Mouse (Mus musculus) bone marrow, adult 2 months (tissue): ENCODE measurements around the gene Myo9b. TPM values are rescaled to one million over a fixed set of nuclear protein-coding genes. Genes with fewer than 3 reads are reported as not detected.
A peak's percentile ranks its signal among the peaks of the same experiment; 100 is the strongest.
"Not testable (repeated sequence)": the region's sequence is repeated elsewhere in the genome, so short reads cannot be mapped to it uniquely, and the experiment has no call there.

Experiments
- H3K27ac ChIP-seq: fragments of 200-500 bp; 2 replicates; pipeline ENCODE4 v1.5.1; 2012; ENCODE audit warnings: low read depth, mild to moderate bottlenecking, control low read depth, inconsistent platforms, low read length; ENCODE audit not compliant: control insufficient read depth, poor library complexity, insufficient read depth
- H3K4me1 ChIP-seq: fragments of 200-500 bp; 2 replicates; pipeline ENCODE4 v1.6.1; 2011; ENCODE audit warnings: low read length; ENCODE audit not compliant: control insufficient read depth, insufficient read depth
- H3K4me3 ChIP-seq: fragments of 200-500 bp; replicated peaks from 2 replicates; pipeline ENCODE3; 2011; ENCODE audit warnings: mild to moderate bottlenecking, low read depth, low read length, control low read depth; ENCODE audit not compliant: control insufficient read depth
- CTCF ChIP-seq: fragments of 200-500 bp; IDR thresholded peaks from 2 replicates; pipeline ENCODE4 v1.5.1; 2011; ENCODE audit warnings: low read length, control low read depth; ENCODE audit not compliant: control insufficient read depth, insufficient read depth
- POLR2A ChIP-seq: fragments of 200-500 bp; IDR thresholded peaks from 2 replicates; pipeline ENCODE4 v1.6.1; 2011; ENCODE audit warnings: low read depth, mild to moderate bottlenecking, control low read depth, low read length, borderline replicate concordance; ENCODE audit not compliant: control insufficient read depth
- WGBS: fragments of 180-500 bp; shearing (Covaris S2); methylation state at CpG from one replicate; pipeline ENCODE4 v1.1.7; 2018; 5-methylcytosine and 5-hydroxymethylcytosine counted together
- polyA plus RNA-seq: library from polyadenylated mRNA; stranded (reverse); fragments of >200 nt; gene quantifications from 2 replicates; pipeline ENCODE4 v1.2.4, GENCODE M21; 2011; ENCODE audit warnings: low replicate concordance; ENCODE audit not compliant: missing spikeins, insufficient read depth, insufficient read length

The Myo9b gene
- polyA plus RNA-seq = 30.4 and 64.6 TPM in 2 replicates

DNA sequence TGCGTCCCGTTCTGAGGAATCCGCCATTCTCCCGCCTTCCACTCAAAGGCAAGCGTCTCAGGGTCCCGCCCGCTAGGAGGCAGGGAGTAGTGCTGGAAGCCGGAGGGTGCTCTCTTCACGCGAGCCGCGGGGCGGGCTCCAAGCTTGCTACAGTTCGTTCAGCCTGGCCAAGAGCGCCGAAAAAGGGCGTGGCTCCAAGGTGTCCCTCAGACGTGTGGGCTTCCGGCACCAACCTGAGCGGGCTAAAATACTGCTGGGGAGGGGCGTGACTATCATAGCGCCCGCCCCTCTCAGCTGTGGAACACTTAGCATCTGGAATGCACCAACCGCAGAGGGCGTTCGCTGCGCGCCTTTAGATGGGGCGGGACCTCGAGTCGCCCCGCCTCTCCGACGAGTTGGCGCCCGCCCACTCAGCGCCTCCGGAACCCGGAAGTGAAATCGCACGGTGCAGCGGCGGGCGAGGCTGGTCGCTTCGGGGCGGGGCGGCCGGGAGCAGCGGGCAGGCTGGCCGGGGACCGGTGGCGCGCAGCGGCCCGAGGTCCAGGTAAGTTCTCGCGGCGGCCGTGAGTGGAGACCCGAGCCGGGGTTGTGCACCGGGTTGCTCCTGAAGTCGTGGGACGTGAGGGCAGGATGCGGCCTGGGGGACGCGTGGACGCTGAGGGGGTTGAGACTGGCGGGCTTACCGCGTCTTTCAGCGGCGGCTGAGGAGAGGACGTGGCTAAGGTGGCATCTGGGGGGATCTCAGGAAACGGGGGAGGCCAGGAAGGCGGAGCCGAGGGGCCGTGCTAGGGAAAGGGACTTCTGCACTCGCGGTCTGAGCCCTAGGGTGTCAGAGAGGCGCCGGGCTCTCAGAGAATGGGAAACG lies at the start of gene Myo9b, which contains the start of gene Haus8:
Gene Myo9b (plus strand): TSS at position 429 of the 865 bp plus-strand sequence.
Gene Haus8 (minus strand): TSS at position 649 of the 865 bp plus-strand sequence.
- under 1% methylated on average over 84 of the region's 84 CpGs for WGBS
- Histone ChIP-seq H3K27ac (peak within 1 kb of the TSS; percentile 77), H3K4me3 (peak within 1 kb of the TSS; percentile 76), H3K4me1 (peaks cover 7% of the 10 kb centered on the region)
- peak; percentile 95 for TF ChIP-seq POLR2A
- TF ChIP-seq CTCF = peak; percentile 50

DNA sequence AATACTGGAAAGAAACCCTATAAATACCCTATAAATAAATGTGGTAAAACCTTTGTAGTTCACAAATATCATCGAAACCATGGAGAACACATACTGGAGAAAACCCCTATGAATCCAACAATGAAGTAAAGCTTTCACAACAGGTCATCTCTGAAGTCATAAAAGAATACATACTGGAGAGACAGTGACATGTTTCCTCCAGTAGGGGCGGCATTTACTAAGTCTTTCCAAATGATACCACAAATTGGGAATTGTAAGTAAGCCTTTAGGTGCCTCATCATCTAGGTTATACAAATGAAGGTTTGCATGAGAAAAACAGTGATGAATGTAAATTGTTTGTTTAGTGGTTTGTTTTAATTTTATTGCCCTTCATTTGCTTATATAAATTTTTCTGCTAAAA lies 48.0 kb upstream of the Myo9b start:
- Histone ChIP-seq H3K4me3 (no peak overlapping the region), H3K4me1 (no peaks in the 10 kb centered on the region), H3K27ac (no peak overlapping the region)
- WGBS = 40% methylated on average over 2 of the region's 2 CpGs
- TF ChIP-seq POLR2A = no peak
- TF ChIP-seq CTCF = no peak

GRCm38 (mm10) chr8:71242757-71243156 lies 29.8 kb upstream of the Myo9b start:
- no peak for TF ChIP-seq POLR2A
- TF ChIP-seq CTCF = no peak
- H3K4me1 ChIP-seq = no peaks in the 10 kb centered on the region
- no peak overlapping the region for H3K27ac ChIP-seq
- no peak overlapping the region for H3K4me3 ChIP-seq
- WGBS = 90% methylated on average over 2 of the region's 2 CpGs

DNA sequence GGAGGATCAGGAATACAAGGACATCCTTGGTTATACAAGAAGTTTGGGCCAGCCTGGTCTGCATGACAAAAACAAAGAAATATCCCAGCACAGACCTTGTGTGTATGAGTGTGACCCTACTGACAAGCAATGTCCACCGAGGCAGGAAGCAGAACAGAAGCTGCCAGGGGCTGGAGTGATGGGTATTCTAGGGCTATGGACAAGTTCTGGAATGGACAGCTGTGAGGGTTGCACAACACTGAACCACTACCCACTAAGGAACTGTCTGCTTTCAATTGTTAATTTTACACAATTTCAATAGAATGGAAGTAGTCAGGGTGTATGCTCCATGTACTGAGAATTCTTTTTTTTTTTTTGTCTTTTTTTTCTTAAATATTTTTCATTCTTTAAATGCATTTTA lies 24.3 kb upstream of the Myo9b start:
- 68% methylated on average over 1 of the region's 1 CpGs for WGBS
- H3K27ac ChIP-seq = no peak overlapping the region
- no peak overlapping the region for H3K4me3 ChIP-seq
- TF ChIP-seq POLR2A (no peak), CTCF (no peak)
- no peaks in the 10 kb centered on the region for H3K4me1 ChIP-seq

- Histone ChIP-seq H3K27ac (no peak overlapping the region), H3K4me3 (no peak overlapping the region), H3K4me1 (no peaks in the 10 kb centered on the region)
- no peak for TF ChIP-seq POLR2A
- TF ChIP-seq CTCF = no peak
- 87% methylated on average over 3 of the region's 3 CpGs for WGBS
These were observed 15.8 kb upstream of the Myo9b start for GRCm38 (mm10) chr8:71256545-71257232.

DNA sequence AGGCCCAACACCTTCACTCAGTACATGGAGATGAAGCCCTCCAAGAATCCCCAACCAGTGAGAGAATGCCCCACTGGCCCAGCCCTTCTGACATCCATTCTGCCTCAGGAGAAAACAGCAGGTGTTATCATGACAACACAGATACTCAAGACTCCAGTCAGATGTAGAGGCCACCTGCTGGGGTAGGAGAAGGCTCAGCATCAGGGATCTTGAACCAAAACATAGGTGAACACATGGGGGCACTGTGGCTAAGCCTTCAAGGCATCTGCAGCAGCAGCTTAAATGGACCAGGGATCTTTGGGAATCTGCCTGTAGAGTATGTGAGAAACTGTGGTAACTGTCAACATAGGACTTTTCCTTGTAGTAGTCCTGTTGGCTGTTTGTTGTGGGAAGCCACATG lies 11.3 kb upstream of the Myo9b start:
- H3K4me3 ChIP-seq = no peak overlapping the region
- H3K4me1 ChIP-seq = no peaks in the 10 kb centered on the region
- TF ChIP-seq POLR2A (no peak), CTCF (peak; percentile 29; the same call in 1 of the 2 replicates)

GRCm38 (mm10) chr8:71267690-71268089 lies 4.8 kb upstream of the Myo9b start:
- Histone ChIP-seq H3K4me3 (no peak overlapping the region), H3K4me1 (no peaks in the 10 kb centered on the region), H3K27ac (no peak overlapping the region)
- TF ChIP-seq CTCF = no peak
- no peak for TF ChIP-seq POLR2A
- WGBS = 86% methylated on average over 2 of the region's 2 CpGs

More for the DNA sequence above, 11.3 kb upstream of the Myo9b start:
- H3K27ac ChIP-seq = no peak overlapping the region

DNA sequence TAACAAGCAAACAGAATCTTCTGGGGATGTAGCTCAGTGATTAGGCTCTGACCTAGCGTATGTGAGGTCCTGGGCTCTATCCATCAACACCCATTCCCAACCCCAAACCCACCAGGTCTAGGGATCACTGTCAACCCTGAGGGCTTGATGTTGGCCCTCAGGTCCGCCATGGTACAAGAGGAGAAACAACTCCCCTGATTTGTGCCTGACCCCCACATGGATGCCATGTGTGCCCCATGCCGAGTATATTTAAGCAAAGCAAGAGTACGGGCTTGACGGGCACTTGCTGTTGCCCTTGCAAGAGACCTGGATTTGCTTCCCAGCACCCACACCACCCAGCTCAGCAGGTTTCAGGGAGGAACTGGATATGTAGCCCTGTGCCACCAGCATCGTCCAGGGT lies 4.2 kb upstream of the Myo9b start:
- 88% methylated on average over 6 of the region's 6 CpGs for WGBS

More for the DNA sequence above, 4.2 kb upstream of the Myo9b start:
- H3K4me3 ChIP-seq, H3K4me1 ChIP-seq, H3K27ac ChIP-seq: not testable (repeated sequence)
